Mouse (Mus musculus) heart, embryonic 11.5 days (tissue): Measurements from ENCODE around the gene Gm28051. TPM values are rescaled to one million over a fixed set of nuclear protein-coding genes. Genes with fewer than 3 reads are reported as not detected.

ENCODE experiments used
- ATAC-seq: fragments of 200-750 bp; cut with Nextera tagmentation; replicated peaks from 2 replicates; pipeline ENCODE4 v1.8.0; 2017; ENCODE audit warnings: moderate library complexity; ENCODE audit not compliant: insufficient number of reproducible peaks, low FRiP score, low TSS enrichment
- H3K27ac ChIP-seq: fragments of 300-500 bp; sonication (generic); 2 replicates; pipeline ENCODE4 v1.5.1; 2014; ENCODE audit warnings: mild to moderate bottlenecking, low read depth, low read length
- H3K27me3 ChIP-seq: fragments of 300-500 bp; sonication (generic); 2 replicates; pipeline ENCODE4 v1.6.1; 2014; ENCODE audit warnings: mild to moderate bottlenecking, low read length, mixed read lengths; ENCODE audit not compliant: control insufficient read depth, insufficient read depth
- H3K36me3 ChIP-seq: fragments of 300-500 bp; sonication (generic); 2 replicates; pipeline ENCODE4 v1.6.1; 2014; ENCODE audit warnings: mild to moderate bottlenecking, low read length, moderate library complexity, mixed read lengths; ENCODE audit not compliant: control insufficient read depth, insufficient read depth
- H3K4me1 ChIP-seq: fragments of 300-500 bp; sonication (generic); 2 replicates; pipeline ENCODE4 v1.6.1; 2014; ENCODE audit warnings: low read length; ENCODE audit not compliant: control insufficient read depth, insufficient read depth
- H3K4me2 ChIP-seq: fragments of 300-500 bp; sonication (generic); 2 replicates; pipeline ENCODE4 v1.6.1; 2014; ENCODE audit warnings: mild to moderate bottlenecking, moderate library complexity
- H3K4me3 ChIP-seq: fragments of 300-500 bp; sonication (generic); 2 replicates; pipeline ENCODE4 v1.5.1; 2014; ENCODE audit warnings: low read depth, low read length
- H3K9ac ChIP-seq: fragments of 300-500 bp; sonication (generic); 2 replicates; pipeline ENCODE4 v1.6.1; 2014; ENCODE audit warnings: mild to moderate bottlenecking, low read depth, low read length, moderate library complexity
- H3K9me3 ChIP-seq: fragments of 300-500 bp; sonication (generic); replicated peaks from 2 replicates; pipeline ENCODE4 v1.6.1; 2016; ENCODE audit warnings: low read length; ENCODE audit not compliant: control insufficient read depth
- WGBS: fragments of 180-500 bp; shearing (Covaris S2); extraction: QIAGEN DNeasy Blood & Tissue Kit; methylation state at CpG from one replicate; pipeline ENCODE4 v1.1.7; 2014; ENCODE audit not compliant: insufficient replicate concordance; 5-methylcytosine and 5-hydroxymethylcytosine counted together
- polyA plus RNA-seq: library from polyadenylated mRNA; unstranded; fragments of >200 nt; fragmentation: Nextera tagmentation; extraction: Ambion mirVana; gene quantifications from 2 replicates; pipeline ENCODE4 v1.2.1, GENCODE M21; 2014

The Gm28051 gene
- polyA plus RNA-seq: not detected in 2 replicates

DNA sequence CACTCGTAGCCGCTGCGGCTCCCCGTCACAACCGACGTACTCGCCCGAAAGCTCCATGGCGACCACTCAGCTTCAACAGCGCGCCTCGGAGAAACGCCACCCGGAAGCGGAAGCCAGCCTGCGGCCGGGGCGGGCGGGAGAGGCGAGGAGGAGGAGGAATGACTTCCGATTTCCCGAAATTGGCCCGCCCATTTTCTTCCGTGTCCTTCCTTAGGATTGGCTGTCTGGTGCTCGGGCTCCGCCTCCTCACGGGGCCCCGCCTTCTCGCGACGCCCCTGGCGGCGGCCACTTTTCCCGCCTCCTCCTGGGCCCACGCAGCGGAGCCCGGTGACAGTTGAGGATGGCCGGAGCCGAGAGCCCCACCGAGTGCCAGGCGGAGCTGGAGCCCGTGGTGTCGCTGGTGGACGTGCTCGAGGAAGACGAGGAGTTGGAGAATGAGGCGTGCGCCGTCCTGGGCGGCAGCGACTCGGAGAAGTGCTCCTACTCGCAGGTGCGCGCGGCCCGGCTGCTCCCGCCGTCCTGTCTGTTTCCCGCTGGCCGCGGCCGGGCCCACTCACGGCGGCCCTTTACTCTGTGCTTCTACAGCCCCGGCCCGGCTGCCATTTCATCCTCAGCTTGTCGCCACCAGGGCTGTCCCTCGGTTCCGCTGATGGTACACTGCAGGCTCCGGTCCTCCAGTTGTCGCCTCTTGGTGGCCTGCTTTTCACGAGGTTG lies at the start of gene Gm28051, which contains the start of the genes Gon7 and Ubr7:
Gene Gm28051 (minus strand): TSS at position 77 of the 714 bp plus-strand sequence.
Gene Gon7 (minus strand): TSS at position 115 of the 714 bp plus-strand sequence.
Gene Ubr7 (plus strand): TSS at position 279 of the 714 bp plus-strand sequence.
- Histone ChIP-seq H3K27ac (peak within 1 kb of the TSS; percentile 91), H3K4me1 (peaks cover 20% of the 10 kb centered on the region)
- under 1% methylated on average over 68 of the region's 73 CpGs for WGBS

DNA sequence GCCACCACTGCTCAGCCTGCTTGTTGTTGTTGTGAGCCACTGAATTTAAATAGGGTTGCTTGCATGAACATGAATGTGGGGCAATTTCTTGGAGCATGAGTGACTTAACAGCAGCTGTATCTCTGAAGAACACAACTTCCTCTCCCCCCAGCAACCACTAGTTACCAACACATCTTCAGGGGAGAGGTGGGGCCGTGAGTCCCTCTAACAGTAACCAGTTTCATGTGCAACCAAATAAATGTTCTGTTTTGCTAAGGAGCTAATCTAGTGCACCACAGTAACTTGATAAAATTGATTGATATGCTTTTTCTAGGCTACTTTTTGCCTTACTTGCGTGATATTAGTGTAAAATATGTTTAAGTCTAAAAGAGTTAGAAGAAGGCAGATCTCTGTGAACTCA lies 42.0 kb upstream of the Gm28051 start:
- Histone ChIP-seq H3K4me3 (no peak overlapping the region), H3K4me2 (no peak overlapping the region), H3K27me3 (no peaks in the 10 kb centered on the region), H3K9me3 (no peaks in the 10 kb centered on the region), H3K9ac (no peak overlapping the region), H3K27ac (no peak overlapping the region), H3K36me3 (peaks cover 5% of the 10 kb centered on the region; the same call in 1 of the 2 replicates), H3K4me1 (no peaks in the 10 kb centered on the region)
- WGBS: 81% methylated on average over 2 of the region's 2 CpGs
- no peak for ATAC-seq

More for the DNA sequence above, at the start of gene Gm28051, which contains the start of the genes Gon7 and Ubr7:
- Histone ChIP-seq H3K9me3 (no peaks in the 10 kb centered on the region), H3K4me3 (peak within 1 kb of the TSS; percentile 73), H3K36me3 (no peaks in the 10 kb centered on the region), H3K27me3 (no peaks in the 10 kb centered on the region), H3K9ac (peak within 1 kb of the TSS; percentile 78), H3K4me2 (peak within 1 kb of the TSS; percentile 87)
- peak; percentile 92 for ATAC-seq

DNA sequence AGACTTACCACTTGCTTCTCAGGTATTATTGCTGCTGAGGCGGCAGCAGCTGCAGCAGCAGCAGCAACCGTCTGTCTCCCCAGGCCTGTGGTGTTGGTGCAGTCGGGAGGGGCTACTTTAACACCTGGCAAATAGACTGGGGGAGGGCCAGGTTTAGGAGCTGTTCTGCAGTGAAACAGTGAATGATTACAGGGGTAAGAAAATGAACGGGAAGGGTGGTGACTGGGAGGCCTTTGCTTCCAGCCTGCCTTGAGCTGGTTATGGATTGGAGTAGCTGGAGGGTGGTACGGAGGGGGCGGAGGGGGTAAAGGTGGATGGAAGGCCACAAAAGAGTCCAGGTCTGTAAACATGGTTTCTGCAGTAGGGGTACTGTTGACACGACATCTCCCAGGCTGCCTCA lies 30.4 kb upstream of the Gm28051 start:
- Histone ChIP-seq H3K9ac (no peak overlapping the region), H3K9me3 (no peaks in the 10 kb centered on the region), H3K27me3 (no peaks in the 10 kb centered on the region), H3K36me3 (peaks cover 26% of the 10 kb centered on the region), H3K4me1 (no peaks in the 10 kb centered on the region), H3K4me2 (no peak overlapping the region), H3K4me3 (no peak overlapping the region), H3K27ac (no peak overlapping the region)
- 83% methylated on average over 7 of the region's 7 CpGs for WGBS
- no peak for ATAC-seq

DNA sequence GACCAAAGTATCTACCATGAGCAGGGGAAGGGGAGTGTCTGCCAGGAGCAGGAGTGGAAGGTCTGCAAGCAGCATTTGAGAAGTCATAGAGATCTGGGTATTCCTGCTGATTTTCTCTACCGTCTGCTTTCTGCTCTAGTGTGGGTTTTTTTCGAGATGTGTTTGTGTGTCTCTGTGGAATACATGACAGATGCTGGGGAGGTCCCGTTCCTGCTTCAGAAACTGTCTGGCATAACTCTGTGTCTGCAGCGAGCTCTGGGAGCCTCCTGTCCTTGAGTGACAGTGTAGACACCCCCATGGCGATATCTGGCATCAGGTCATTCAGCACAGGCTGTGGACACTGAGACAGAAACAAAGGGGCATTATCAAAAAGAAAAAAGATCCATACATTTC lies 28.0 kb upstream of the Gm28051 start:
- no peak for ATAC-seq
- H3K4me3 ChIP-seq: no peak overlapping the region
- H3K9ac ChIP-seq: no peak overlapping the region
- WGBS: 76% methylated on average over 5 of the region's 5 CpGs
- H3K27ac ChIP-seq: no peak overlapping the region
- H3K27me3 ChIP-seq: no peaks in the 10 kb centered on the region
- no peaks in the 10 kb centered on the region for H3K9me3 ChIP-seq
- H3K4me1 ChIP-seq: no peaks in the 10 kb centered on the region
- peaks cover 21% of the 10 kb centered on the region for H3K36me3 ChIP-seq
- H3K4me2 ChIP-seq: no peak overlapping the region

DNA sequence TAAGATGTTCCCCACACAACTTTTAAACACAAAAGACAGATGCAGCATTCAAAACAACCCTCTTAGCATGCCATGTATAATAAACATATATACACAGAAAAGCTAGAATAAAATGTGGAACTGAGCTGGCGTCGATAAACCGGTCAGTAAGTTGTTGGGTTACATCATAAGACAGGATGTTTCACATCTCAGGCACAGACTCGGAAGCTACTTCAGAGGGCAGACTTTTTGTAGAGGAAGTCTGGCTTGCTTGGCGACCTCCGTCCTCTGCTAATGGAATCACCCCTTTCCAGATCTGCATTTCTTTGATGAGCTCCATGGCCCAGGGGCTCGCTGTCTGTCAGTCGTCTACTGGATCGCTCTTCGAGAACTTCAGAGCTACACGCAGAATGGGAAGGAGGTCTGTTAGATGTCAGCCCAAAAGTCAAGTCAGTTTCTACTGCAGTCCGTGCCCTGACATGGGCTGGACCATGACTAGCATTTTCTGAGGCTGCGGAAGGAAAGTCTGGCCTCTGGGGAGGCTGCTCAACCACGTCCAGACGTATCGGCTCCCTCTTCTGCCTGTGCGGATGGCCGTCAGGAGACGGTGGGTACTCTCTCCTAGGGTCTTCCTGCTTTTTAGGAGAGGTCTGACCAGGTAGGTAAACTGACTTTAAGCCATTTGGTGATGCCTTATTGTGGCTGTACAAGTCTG lies 27.5 kb upstream of the Gm28051 start:
- H3K4me1 ChIP-seq: no peaks in the 10 kb centered on the region
- H3K36me3 ChIP-seq: peaks cover 17% of the 10 kb centered on the region
- 84% methylated on average over 19 of the region's 19 CpGs for WGBS
- no peak overlapping the region for H3K9ac ChIP-seq
- no peak for ATAC-seq
- no peak overlapping the region for H3K4me3 ChIP-seq
- H3K27ac ChIP-seq: no peak overlapping the region
- no peaks in the 10 kb centered on the region for H3K27me3 ChIP-seq
- no peak overlapping the region for H3K4me2 ChIP-seq
- no peaks in the 10 kb centered on the region for H3K9me3 ChIP-seq

DNA sequence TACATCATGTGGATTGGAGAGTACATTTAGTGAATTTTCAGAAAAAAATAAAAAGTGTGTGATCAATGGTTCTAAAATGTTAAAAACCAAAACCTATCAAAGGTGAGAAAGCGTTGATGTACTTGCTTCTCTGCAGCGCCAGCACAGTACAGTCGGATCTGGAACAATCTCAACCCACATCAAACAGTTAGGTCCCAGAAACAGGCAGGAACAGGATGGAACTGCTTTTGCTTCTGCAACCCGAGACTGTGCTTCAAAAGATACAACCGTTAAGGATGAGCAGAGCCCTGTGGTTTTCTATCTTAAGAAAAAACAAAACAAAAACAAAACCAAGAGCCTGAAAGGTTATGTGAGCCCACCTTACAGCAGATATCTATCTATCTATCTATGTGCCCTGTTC lies 25.3 kb upstream of the Gm28051 start:
- WGBS: 88% methylated on average over 5 of the region's 5 CpGs
- H3K27ac ChIP-seq: no peak overlapping the region
- H3K4me3 ChIP-seq: no peak overlapping the region
- no peak for ATAC-seq
- no peaks in the 10 kb centered on the region for H3K9me3 ChIP-seq
- no peaks in the 10 kb centered on the region for H3K27me3 ChIP-seq
- no peak overlapping the region for H3K4me2 ChIP-seq
- H3K9ac ChIP-seq: no peak overlapping the region
- no peaks in the 10 kb centered on the region for H3K4me1 ChIP-seq
- H3K36me3 ChIP-seq: peaks cover 15% of the 10 kb centered on the region

DNA sequence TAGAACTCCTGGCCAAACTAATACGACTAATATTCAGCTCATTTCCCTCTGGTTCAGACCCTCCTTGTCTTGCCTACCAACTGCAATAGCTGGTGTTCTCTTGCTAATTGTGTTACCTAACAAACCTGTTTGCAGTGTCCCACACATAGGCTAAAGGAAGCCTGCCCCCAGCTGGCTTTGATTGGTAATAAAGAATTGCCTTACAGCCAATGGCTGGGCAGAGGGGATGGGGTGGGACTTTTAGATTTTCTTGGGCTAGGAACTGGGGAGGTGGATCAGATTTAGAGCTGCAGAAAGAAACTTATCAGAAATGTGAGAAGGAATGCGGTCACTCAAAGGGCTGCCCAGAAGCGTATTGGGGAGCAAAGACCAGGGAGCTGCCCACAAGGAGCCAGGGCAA lies 21.9 kb upstream of the Gm28051 start:
- Histone ChIP-seq H3K4me2 (no peak overlapping the region), H3K4me3 (no peak overlapping the region), H3K36me3 (peaks cover 20% of the 10 kb centered on the region), H3K27ac (no peak overlapping the region), H3K27me3 (no peaks in the 10 kb centered on the region), H3K9ac (no peak overlapping the region), H3K4me1 (no peaks in the 10 kb centered on the region), H3K9me3 (no peaks in the 10 kb centered on the region)
- ATAC-seq: no peak
- 36% methylated on average over 3 of the region's 3 CpGs for WGBS

DNA sequence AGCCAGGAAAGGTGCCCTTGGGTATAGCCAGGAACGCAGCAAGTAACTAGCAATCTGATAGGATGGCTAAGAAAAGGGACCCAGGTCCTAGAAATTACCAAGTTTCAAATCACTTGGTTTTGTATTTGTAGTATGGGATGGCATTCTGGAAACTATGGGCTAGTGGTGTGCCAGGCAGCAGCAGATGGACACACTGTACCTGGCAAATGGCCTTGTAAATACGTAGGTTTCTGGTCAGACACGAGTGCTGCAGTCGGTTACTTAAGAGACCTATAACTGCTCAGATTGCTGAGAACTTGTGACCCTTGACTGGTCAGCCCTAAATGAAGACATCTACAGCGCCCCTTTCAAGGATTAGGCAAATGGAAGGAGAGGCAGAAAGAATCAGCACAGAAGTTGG lies 20.6 kb upstream of the Gm28051 start:
- H3K27ac ChIP-seq: no peak overlapping the region

More for the DNA sequence above, 20.6 kb upstream of the Gm28051 start:
- no peaks in the 10 kb centered on the region for H3K9me3 ChIP-seq
- H3K9ac ChIP-seq: no peak overlapping the region
- H3K4me3 ChIP-seq: no peak overlapping the region
- 76% methylated on average over 5 of the region's 5 CpGs for WGBS
- no peak overlapping the region for H3K4me2 ChIP-seq
- ATAC-seq: no peak
- peaks cover 17% of the 10 kb centered on the region for H3K36me3 ChIP-seq
- no peaks in the 10 kb centered on the region for H3K27me3 ChIP-seq
- no peaks in the 10 kb centered on the region for H3K4me1 ChIP-seq
